Mouse (Mus musculus): ENCODE measurements around the gene Wipf2. TPM values are rescaled to one million over a fixed set of nuclear protein-coding genes. Genes with fewer than 3 reads are reported as not detected.
A peak's percentile ranks its signal among the peaks of the same experiment; 100 is the strongest.

Gene Wipf2
- polyA plus RNA-seq, 1 experiment, result 36.5 TPM

GRCm38 (mm10) chr11:98939953-98940641 is 76.7 kb downstream of the Wipf2 start:
- H3K4me1 ChIP-seq (ENCODE audit: control insufficient read depth, insufficient read depth, low read length), result peaks cover 10% of the 10 kb centered on the region
- H3K4me3 ChIP-seq (ENCODE audit: insufficient read depth, low read length), result no peak overlapping the region; the same call in 1 of the 2 replicates
- H3K27ac ChIP-seq (ENCODE audit: insufficient read depth, low read length), result no peak overlapping the region
- no peak for TF ChIP-seq POLR2A (IDR thresholded peaks at IDR 0.05; ENCODE audit: extremely low read depth, insufficient read depth, low read length)
- TF ChIP-seq CTCF (IDR thresholded peaks at IDR 0.05; ENCODE audit: extremely low read depth, insufficient read depth, low read length), result no peak

- peak overlapping the region; percentile 25; the same call in 1 of the 2 replicates for H3K4me3 ChIP-seq (ENCODE audit: insufficient read depth, low read length)
- TF ChIP-seq POLR2A (IDR thresholded peaks at IDR 0.05; ENCODE audit: extremely low read depth, insufficient read depth, low read length) (no peak), CTCF (IDR thresholded peaks at IDR 0.05; ENCODE audit: extremely low read depth, insufficient read depth, low read length) (no peak)
- peaks cover 10% of the 10 kb centered on the region for H3K4me1 ChIP-seq (ENCODE audit: control insufficient read depth, insufficient read depth, low read length)
- H3K27ac ChIP-seq (ENCODE audit: insufficient read depth, low read length), result peak overlapping the region; percentile 44; the same call in 1 of the 2 replicates
Measured at GRCm38 (mm10) chr11:98940776-98941175, 77.3 kb downstream of the Wipf2 start.

GRCm38 (mm10) chr11:98941341-98941825 is 77.9 kb downstream of the Wipf2 start:
- TF ChIP-seq CTCF (IDR thresholded peaks at IDR 0.05; ENCODE audit: extremely low read depth, insufficient read depth, low read length), result no peak
- TF ChIP-seq POLR2A (IDR thresholded peaks at IDR 0.05; ENCODE audit: extremely low read depth, insufficient read depth, low read length), result no peak
- Histone ChIP-seq H3K27ac (ENCODE audit: insufficient read depth, low read length) (peak overlapping the region; percentile 61), H3K4me3 (ENCODE audit: insufficient read depth, low read length) (peak overlapping the region; percentile 25), H3K4me1 (ENCODE audit: control insufficient read depth, insufficient read depth, low read length) (peaks cover 10% of the 10 kb centered on the region)

- peak overlapping the region; percentile 25 for H3K4me3 ChIP-seq (ENCODE audit: insufficient read depth, low read length)
- peak overlapping the region; percentile 85 for H3K27ac ChIP-seq (ENCODE audit: insufficient read depth, low read length)
- peaks cover 10% of the 10 kb centered on the region for H3K4me1 ChIP-seq (ENCODE audit: control insufficient read depth, insufficient read depth, low read length)
- TF ChIP-seq POLR2A (IDR thresholded peaks at IDR 0.05; ENCODE audit: extremely low read depth, insufficient read depth, low read length) (0 out of 2 replicates have a peak, but pooled peaks have one; percentile 26), CTCF (IDR thresholded peaks at IDR 0.05; ENCODE audit: extremely low read depth, insufficient read depth, low read length) (no peak)
Measured at GRCm38 (mm10) chr11:98941826-98942550, 78.5 kb downstream of the Wipf2 start.

DNA sequence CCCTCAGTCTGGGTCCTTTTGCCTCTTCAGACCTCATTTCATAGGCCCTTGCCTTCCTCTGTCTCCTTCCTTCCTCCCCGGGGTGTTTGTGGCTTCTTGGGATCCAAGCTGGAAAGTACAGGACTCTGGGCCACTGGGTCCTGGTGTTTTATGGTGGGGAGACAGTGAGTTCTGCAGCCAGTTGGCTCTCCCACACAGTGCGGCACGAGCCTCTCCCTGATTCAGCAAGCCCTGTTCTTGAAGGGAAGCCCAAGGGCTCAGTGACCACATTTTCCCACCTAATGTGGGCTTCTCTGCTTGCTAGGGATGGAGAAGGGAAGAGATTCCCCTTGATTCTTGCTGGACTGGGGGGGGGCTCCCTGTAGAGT is 79.1 kb downstream of the Wipf2 start:
- no peak overlapping the region; the same call in 1 of the 2 replicates for H3K4me3 ChIP-seq (ENCODE audit: insufficient read depth, low read length)
- peaks cover 10% of the 10 kb centered on the region for H3K4me1 ChIP-seq (ENCODE audit: control insufficient read depth, insufficient read depth, low read length)
- H3K27ac ChIP-seq (ENCODE audit: insufficient read depth, low read length), result peak overlapping the region; percentile 85
- TF ChIP-seq POLR2A (IDR thresholded peaks at IDR 0.05; ENCODE audit: extremely low read depth, insufficient read depth, low read length), result no peak
- no peak for TF ChIP-seq CTCF (IDR thresholded peaks at IDR 0.05; ENCODE audit: extremely low read depth, insufficient read depth, low read length)

DNA sequence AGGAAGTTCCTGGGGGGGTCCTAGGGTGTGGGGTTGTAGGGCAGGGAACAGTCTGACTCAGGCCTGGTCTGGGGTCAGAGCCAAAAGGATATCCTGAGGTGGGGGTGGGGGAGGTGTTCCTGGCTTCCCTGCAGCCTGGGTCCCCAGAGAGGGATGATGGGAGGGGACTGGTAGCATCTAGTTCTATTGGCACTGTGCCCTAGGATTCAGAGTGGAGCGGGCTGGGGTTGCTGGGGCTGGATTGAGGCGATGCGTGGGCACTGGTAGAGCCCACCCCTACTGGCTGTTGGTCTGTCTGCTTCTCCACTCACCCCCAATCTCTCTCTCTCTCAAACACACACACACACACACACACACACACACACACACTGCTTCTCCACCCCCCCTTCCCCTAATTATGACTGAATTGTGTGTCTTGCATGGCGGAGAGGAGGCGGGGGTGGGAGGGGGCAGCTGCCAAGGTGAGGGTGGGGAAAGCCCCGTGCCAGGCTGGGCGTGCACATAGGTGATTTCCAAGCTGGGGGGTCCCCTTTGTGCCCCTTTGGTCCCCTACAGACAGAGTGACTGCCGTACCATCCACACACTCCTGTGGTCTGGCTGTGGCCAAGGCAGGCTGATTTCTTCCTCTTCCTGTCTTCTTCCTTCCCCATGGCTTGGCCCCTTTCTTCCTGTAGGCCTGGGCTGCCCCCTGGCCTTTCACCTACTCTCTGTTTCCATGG is 79.6 kb downstream of the Wipf2 start:
- TF ChIP-seq POLR2A (IDR thresholded peaks at IDR 0.05; ENCODE audit: extremely low read depth, insufficient read depth, low read length), result no peak
- TF ChIP-seq CTCF (IDR thresholded peaks at IDR 0.05; ENCODE audit: extremely low read depth, insufficient read depth, low read length), result no peak
- Histone ChIP-seq H3K4me1 (ENCODE audit: control insufficient read depth, insufficient read depth, low read length) (peaks cover 10% of the 10 kb centered on the region), H3K27ac (ENCODE audit: insufficient read depth, low read length) (peak overlapping the region; percentile 85), H3K4me3 (ENCODE audit: insufficient read depth, low read length) (no peak overlapping the region)

- H3K4me1 ChIP-seq (ENCODE audit: control insufficient read depth, insufficient read depth, low read length), result peaks cover 9% of the 10 kb centered on the region
- TF ChIP-seq POLR2A (IDR thresholded peaks at IDR 0.05; ENCODE audit: extremely low read depth, insufficient read depth, low read length), result no peak
- TF ChIP-seq CTCF (IDR thresholded peaks at IDR 0.05; ENCODE audit: extremely low read depth, insufficient read depth, low read length), result no peak
- H3K27ac ChIP-seq (ENCODE audit: insufficient read depth, low read length), result no peak overlapping the region
- H3K4me3 ChIP-seq (ENCODE audit: insufficient read depth, low read length), result no peak overlapping the region
Measured at GRCm38 (mm10) chr11:98943741-98944461, 80.5 kb downstream of the Wipf2 start.

DNA sequence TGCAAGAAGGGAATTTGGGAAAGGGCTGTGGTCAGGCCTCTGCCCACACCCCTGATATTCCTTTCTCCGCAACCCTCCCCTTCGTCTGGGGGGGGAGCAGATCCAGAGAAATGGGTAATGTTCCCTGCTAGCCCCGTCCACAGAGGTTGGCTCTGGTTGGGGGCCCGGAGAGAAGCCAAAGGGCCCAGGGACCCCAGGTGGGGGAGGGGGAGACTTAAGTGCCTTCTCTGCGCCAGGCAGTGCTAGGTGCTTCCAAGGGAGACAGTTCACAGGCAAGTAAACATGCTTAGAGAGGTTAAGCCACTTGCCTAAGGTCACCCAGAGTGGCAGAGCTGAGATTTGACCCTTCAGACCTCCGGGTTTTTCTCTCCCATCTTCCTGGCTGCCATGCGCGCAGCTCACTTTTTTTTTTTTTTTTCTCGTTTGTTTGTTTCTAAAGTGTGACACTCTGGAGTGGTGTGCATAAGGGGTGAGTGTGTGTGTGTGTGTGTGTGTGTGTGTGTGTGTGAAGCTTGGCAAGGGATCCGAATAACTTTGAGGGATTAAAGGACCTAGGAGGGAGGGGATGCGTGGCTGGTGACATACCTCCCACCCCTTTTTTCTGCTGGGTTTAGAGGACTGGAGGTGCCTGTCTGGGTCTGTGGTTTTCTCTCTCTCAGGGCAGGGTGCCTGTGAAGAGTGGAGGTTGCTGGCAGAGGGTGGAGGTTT is 81.6 kb downstream of the Wipf2 start:
- Histone ChIP-seq H3K27ac (ENCODE audit: insufficient read depth, low read length) (no peak overlapping the region), H3K4me1 (ENCODE audit: control insufficient read depth, insufficient read depth, low read length) (peaks cover 7% of the 10 kb centered on the region), H3K4me3 (ENCODE audit: insufficient read depth, low read length) (no peak overlapping the region)
- TF ChIP-seq CTCF (IDR thresholded peaks at IDR 0.05; ENCODE audit: extremely low read depth, insufficient read depth, low read length) (no peak), POLR2A (IDR thresholded peaks at IDR 0.05; ENCODE audit: extremely low read depth, insufficient read depth, low read length) (no peak)
